Mouse (Mus musculus) urinary bladder, postnatal 14 days (tissue): Measurements from ENCODE around the gene Lypd6b.

ENCODE experiments used
- DNase-seq: peaks from one replicate; pipeline ENCODE4 v3.0.0; 2021; ENCODE audit warnings: low spot score

Gene Lypd6b

DNA sequence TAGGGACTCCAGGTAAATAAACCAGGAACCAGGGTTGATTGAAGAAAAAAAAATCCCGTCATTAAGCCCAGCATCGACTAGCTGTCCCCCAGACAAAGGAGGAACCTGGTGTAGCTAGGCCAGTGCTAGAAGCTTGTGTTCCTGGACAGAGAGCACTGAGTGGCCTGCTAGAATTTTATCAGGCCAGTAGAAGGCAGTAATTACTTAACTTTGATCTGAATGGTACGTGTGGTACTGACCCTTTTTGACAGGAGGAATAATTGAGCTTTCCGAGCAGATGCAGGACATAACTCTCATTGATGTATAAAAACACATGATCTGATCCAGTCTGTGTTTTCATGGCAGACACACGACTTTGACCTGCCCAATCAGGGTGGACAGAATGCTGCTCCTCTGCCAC is 154.6 kb downstream of the Lypd6b start:
- no peak for DNase-seq

DNA sequence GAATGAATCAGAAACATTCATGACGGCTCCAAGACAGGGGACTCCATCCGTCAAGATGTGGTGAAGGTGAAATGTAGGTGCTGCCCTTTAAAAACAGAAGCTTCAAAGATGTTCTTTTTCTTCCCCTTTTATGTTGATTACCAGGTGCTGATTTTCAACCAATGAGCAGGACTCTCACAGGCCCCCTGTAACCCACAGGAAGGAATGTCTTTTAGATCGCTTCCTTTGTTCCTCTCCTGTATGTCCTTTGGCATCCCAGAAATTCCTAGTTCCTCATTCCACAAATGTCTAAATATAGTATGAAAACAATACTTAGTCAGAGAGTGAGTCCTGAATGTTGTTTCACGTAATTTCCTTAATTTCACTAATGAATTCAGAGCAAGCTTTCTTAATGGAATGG is 164.2 kb downstream of the Lypd6b start:
- no peak for DNase-seq

- DNase-seq = no peak
Observed at GRCm38 (mm10) chr2:49952632-49953293, 165.3 kb downstream of the Lypd6b start.

- DNase-seq = no peak
Observed at GRCm38 (mm10) chr2:49957449-49957848, 170.0 kb downstream of the Lypd6b start.

DNA sequence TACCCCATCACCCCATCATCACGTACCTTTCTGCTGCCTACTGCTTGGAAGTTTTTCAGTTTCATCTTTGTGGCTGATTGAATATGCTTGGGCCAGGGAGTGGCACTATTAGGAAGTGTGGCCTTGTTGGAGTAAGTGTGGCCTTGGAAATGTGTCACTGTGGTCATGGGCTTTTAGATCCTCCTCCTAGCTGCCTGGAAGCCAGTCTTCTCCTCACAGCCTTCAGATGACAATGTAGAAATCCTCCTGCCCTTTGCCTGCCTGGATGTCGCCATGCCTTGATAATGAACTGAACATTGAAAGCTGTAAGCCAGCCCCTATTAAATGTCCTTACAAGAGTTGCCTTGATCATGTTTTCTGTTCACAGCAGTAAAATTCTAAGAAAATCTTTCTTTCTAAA is 174.5 kb downstream of the Lypd6b start:
- DNase-seq = no peak

DNA sequence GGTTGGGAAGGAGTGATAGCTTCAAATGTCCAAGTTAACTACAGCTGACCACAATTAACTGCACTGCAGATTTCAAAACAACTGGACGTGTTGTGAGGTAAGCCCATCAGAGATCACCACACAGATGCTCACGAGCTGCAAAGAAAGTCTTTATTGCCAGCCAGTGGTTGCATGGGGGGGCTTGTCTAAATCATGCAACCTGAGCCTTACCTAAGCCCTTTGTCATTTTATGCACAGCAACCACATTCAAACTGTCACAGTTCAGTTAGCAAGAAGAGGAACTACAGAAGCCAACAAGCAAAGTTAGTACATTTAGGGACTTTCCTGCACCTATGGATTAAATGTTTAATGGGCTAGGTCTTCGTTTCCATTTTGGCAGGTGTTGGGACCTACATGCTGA is 177.4 kb downstream of the Lypd6b start:
- no peak for DNase-seq

DNA sequence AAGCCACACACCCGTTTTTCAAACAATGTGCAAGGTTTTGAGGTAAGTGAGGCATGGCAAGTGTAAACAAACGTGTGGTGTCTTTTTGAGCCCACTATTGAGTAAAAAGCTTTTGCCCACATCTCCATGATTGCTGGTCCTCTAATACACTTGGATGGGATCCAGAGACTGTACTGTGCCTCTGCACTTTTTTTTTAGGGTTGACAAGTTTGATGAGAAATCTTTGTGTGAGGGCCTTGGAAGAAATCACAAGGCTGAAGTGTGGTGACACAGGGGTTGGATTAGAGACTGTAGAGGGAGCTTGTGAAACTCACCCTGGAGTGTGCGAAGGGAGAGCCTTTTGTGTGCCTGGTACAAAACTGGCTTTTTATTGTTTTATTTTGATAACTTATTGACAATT is 180.3 kb downstream of the Lypd6b start:
- DNase-seq = no peak

GRCm38 (mm10) chr2:49970990-49971389 is 183.5 kb downstream of the Lypd6b start:
- DNase-seq = no peak

DNA sequence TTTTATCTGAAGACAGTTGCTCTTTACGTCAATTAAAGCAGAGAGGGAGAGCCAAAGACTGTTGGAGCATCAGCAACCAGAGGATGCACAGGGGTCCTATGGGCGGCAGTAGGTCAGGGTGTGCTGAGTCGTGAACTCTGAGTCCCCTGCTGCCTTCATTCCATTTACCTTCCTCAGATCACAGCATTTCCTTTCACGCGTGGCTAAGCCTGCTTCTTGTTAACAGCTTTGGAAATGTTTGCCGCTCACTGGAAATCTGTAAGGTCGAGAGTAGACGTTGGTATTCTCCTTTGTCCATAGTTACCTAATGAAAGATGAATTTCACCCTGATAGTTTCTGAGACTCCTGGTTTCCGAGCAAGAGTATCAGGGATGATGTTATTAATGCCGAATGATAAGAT is 191.1 kb downstream of the Lypd6b start:
- no peak for DNase-seq

DNA sequence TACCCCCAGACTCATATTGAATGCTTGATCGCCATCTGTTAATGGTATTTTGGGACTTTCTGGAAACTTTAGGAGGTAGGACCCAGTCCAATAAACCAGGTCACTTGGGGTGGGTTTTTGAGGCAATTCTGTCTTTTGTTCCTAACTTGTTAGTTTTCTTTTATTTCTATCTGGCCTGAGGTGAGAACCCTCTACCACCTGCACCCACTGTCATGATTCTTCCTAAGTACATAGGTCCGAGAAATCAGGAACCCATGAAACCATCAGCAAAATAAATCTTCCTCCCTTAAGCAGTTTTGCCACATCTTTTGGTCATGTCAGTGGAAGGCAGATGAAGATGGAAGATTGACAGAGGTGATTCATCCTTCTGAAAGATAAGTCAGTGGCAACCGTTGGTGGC is 192.5 kb downstream of the Lypd6b start:
- no peak for DNase-seq

DNA sequence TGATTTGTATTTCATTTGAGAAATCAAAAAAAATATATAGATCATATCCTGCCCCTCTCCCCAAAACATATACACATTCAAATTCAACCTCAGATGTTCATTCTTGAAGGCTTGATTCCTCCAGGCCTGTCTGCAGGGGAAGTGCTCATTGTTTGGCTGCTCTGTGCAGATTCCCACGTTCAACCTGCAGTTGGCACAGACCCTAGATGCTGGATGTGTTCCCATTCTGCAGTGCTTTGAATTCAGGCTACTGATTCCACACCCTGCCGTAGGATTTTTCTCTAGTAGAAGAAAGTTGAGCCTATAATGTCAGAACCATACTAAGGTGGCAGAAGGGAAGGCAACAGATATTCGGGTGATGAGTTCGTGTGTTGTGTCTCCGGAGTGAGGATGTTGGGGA is 195.5 kb downstream of the Lypd6b start:
- DNase-seq = no peak

- no peak for DNase-seq
Observed at GRCm38 (mm10) chr2:49984780-49985179, 197.3 kb downstream of the Lypd6b start.

- no peak for DNase-seq
Observed at GRCm38 (mm10) chr2:49995841-49996240, 208.4 kb downstream of the Lypd6b start.

DNA sequence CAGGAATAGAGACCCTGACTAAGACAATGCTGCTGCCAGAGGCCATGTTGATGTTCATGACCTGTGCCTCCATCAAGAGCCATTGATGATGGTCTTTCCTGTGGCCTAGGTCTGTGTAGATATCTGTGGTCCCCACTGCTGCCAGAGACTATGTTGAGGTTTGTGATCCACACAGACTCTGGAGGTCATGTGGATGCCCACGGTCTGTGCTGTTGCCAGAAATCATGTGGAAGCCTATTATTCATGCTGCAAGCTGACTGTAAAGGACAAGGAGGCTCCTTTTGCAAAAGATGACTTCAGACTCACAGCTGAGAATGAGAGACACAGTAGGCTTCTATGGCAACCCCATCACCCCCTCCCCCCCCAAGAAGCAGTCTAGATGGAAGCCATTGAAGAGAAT is 209.7 kb downstream of the Lypd6b start:
- no peak for DNase-seq
